Mouse (Mus musculus): Measurements from ENCODE around the gene Uqcc2. TPM values are rescaled to one million over a fixed set of nuclear protein-coding genes. Genes with fewer than 3 reads are reported as not detected.

Uqcc2 gene
- total RNA-seq, 2 experiments from 2014 or later, result 270 to 283 TPM

GRCm38 (mm10) chr17:27087426-27087825 lies 46.3 kb downstream of the Uqcc2 start:
- DNase-seq, result peak in 1 of 2 experiments; percentile 21
- intact Hi-C loops (cut with DNase I), result no loop called here

GRCm38 (mm10) chr17:27085676-27086075 lies 48.0 kb downstream of the Uqcc2 start:
- intact Hi-C loops (cut with DNase I), result loop anchor here (1.0 kb wide), 1 partner anchor 52 kb away; no protein-coding TSS in a partner anchor
- DNase-seq, result peak; percentile 49 to 67

GRCm38 (mm10) chr17:27083601-27084000 lies 50.1 kb downstream of the Uqcc2 start:
- no peak for DNase-seq
- intact Hi-C loops (cut with DNase I), result no loop called here

DNA sequence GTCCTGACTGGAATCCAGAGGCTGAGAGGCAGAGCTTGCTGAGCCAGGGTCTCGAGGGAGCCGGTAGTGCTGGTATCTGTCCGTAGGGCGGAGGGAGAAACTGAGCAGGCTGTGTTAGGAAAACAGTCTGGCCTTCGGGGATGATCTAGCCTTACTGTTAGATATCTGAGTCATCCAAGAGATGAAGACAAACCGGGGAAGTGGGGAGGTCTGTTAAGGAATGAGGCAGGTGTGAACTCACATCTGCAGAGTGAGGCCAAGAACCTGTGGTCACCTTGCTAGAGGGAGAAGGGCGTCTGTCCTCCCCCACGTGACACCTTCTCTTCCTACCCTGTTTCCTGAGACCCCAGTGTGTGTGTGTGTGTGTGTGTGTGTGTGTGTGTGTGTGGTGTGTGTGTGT lies 50.9 kb downstream of the Uqcc2 start:
- DNase-seq, result no peak
- intact Hi-C loops (cut with DNase I), result no loop called here

DNA sequence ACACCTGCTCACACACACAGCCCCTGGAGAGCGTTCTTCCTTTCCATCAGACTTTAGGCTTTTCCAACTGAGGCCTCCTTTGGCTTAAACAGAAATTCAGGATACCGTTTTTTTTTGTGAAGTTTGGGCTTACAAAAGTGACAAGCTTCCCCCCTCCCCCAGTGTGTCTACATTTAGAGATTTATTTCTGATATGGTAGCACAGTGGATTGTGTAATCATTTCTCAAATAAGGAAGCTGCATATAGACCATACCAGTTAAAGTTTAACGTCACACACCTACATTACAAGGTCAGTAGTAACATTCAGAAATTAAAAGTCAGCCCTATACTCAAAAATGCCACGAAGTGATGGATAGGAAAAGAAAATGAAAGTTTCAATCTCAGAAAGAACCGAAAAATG lies 51.8 kb downstream of the Uqcc2 start:
- intact Hi-C loops (cut with DNase I), result no loop called here
- DNase-seq, result no peak

- intact Hi-C loops (cut with DNase I), result no loop called here
- no peak for DNase-seq
Observed at GRCm38 (mm10) chr17:27078499-27078898, 55.2 kb downstream of the Uqcc2 start.

GRCm38 (mm10) chr17:27077920-27078319 lies 55.8 kb downstream of the Uqcc2 start:
- DNase-seq, result no peak
- intact Hi-C loops (cut with DNase I), result no loop called here

GRCm38 (mm10) chr17:27077133-27077532 lies 56.6 kb downstream of the Uqcc2 start:
- intact Hi-C loops (cut with DNase I), result no loop called here
- DNase-seq, result no peak

GRCm38 (mm10) chr17:27074849-27075745 lies 58.6 kb downstream of the Uqcc2 start:
- DNase-seq, result no peak
- intact Hi-C loops (cut with DNase I), result no loop called here

DNA sequence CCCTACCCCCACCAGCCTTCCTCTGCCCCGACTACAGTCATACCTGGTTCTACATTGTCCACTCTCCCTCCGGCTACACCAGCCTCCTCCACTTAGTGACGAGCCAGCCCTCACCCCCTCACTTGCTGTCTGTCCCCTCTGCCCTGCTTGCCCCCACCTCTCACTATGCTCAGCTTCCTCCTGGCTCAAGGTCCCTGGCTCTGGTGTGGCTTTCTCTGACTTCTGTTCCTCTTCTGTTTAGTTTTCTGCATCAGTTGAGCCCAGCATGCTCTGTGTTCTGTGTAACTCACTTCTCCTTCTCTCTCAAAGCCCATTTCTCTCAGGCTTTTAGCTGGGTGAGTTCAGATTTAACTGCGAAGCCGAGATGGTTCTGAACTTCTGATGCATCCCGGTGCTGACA lies 59.5 kb downstream of the Uqcc2 start:
- DNase-seq, result no peak
- intact Hi-C loops (cut with DNase I), result no loop called here

GRCm38 (mm10) chr17:27073778-27074177 lies 59.9 kb downstream of the Uqcc2 start:
- intact Hi-C loops (cut with DNase I), result no loop called here
- no peak for DNase-seq

- DNase-seq, result no peak
- intact Hi-C loops (cut with DNase I), result no loop called here
Observed at GRCm38 (mm10) chr17:27073126-27073525, 60.6 kb downstream of the Uqcc2 start.

Small RNA genes within 50 kb of the gene (microRNA-seq; reads per million reads assigned to microRNA genes)
- gene Mir7677, result 0 reads per million in 2 experiments

Other genes with a start within 250 kb of the Uqcc2 start
- 1 to 10 TPM; 1.3 to 2.6 TPM for gene Kifc5b, start 216.8 kb downstream of the Uqcc2 start, total RNA-seq (2021)
- gene Phf1, start 200.9 kb downstream of the Uqcc2 start, total RNA-seq (2021), result 10 to 100 TPM in 1 of 2 experiments, 1 to 10 TPM in 1; 10.0 to 10.6 TPM
- gene Cuta, start 194.3 kb downstream of the Uqcc2 start, total RNA-seq (2021), result 10 to 100 TPM; 91.1 to 91.8 TPM
- gene Syngap1, start 192.7 kb downstream of the Uqcc2 start, total RNA-seq (2021), result 1 to 10 TPM; 7.3 to 7.7 TPM
- 1 to 10 TPM; 1.7 to 3.3 TPM for gene Zbtb9, start 160.7 kb downstream of the Uqcc2 start, total RNA-seq (2021)
- gene Bak1, start 104.9 kb downstream of the Uqcc2 start, total RNA-seq (2021), result 10 to 100 TPM; 30.6 to 36.0 TPM
- gene Itpr3, start 76.6 kb downstream of the Uqcc2 start, total RNA-seq (2021), result 1 to 10 TPM; 7.2 to 7.7 TPM
- gene Ip6k3, start 33.9 kb upstream of the Uqcc2 start, total RNA-seq (2021), result 10 to 100 TPM in 1 of 2 experiments, 1 to 10 TPM in 1; 8.9 to 10.7 TPM
- 10 to 100 TPM; 27.4 to 28.6 TPM for gene Lemd2, start 70.6 kb upstream of the Uqcc2 start, total RNA-seq (2021)

All from heart, postnatal 14 days (tissue).